Mouse (Mus musculus) thymus, adult 2 months (tissue): ENCODE data around the gene Syt17.

Experiments used
- CTCF ChIP-seq: fragments of 200-500 bp; IDR thresholded peaks from 2 replicates; pipeline ENCODE4 v1.5.1; 2012; ENCODE audit warnings: mild to moderate bottlenecking, control low read depth, low read length, moderate library complexity, borderline replicate concordance; ENCODE audit not compliant: control insufficient read depth, poor library complexity, insufficient read depth; ENCODE audit errors: extremely low read depth
- POLR2A ChIP-seq: fragments of 200-500 bp; IDR thresholded peaks from 2 replicates; pipeline ENCODE4 v1.6.1; 2012; ENCODE audit warnings: mild to moderate bottlenecking, low read length, control low read depth, moderate library complexity; ENCODE audit not compliant: control insufficient read depth, poor library complexity, insufficient read depth; ENCODE audit errors: extremely low read depth

DNA sequence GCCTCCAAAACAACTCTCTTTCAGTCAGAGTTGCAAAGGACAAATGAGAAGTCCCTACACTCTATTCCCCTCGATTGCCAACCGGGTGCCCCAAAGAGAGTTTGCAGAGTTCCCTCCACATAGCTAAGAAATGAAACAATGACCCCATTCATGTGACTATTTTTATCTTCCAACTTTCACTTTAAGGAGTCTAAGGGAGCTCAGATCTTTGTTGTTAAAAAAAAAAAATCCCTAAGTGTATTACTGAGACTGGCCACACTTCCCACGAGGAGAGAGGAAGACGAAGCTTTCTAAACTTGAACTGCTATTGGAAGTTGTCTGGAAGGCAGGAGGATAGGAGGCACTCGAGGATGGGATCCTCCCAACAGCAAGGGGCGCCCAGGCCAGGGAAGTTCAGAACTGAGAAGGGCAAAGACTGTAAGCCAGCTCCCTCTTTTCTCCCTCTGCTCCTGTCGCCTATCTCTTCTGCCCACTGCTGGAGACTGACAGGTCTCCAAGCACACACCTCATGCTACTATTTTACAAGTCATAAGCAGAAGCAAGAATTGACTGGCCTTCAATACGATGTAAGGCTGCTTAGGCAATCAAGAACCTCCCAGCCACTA lies 40.1 kb upstream of the Syt17 start:
- TF ChIP-seq POLR2A (no peak), CTCF (no peak)
